Mouse (Mus musculus): ENCODE measurements around the gene Pla2g4d.
"Not testable (repeated sequence)": the region's sequence is repeated elsewhere in the genome, so short reads cannot be mapped to it uniquely, and the experiment has no call there.

Pla2g4d gene

DNA sequence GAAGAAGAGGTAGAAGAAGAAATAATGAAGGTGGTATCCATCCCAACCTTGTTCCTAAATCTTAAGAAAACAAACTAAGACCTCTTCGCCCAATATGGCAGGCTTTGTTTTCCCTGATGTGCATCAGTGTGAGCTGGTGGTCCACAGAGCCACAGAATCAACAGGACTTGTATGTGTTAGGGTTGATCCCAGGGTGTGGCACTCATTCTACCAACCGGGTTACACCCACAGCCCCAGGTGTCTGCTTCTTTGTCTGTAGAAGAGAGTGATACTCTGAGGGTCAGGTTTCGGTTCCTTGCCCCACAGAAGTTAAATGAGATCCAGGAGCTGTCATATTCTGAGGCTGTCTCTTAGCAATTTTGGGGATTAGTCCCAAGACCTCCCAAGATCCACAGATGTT is 27.7 kb downstream of the Pla2g4d start:
- no peak for DNase-seq (ENCODE audit: low spot score)

DNA sequence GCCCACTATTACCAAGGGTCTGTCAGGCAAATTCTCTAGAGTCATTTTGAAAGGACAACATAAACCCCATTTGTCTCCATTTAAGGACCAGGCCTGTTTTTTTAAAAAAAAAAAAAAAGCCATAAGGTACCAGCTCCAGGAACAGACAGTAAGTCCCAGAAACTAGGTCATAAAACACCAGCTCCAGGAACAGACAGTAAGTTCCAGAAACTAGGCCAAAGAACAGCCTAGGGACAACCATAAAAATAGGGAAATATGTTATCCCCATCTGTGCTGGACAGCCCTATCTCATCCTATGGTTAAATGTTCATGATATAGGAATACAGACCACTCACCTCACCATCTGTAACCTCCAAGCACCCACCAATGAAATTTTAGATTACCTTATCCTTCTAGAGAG is 32.7 kb downstream of the Pla2g4d start:
- DNase-seq (ENCODE audit: low spot score): no peak

DNA sequence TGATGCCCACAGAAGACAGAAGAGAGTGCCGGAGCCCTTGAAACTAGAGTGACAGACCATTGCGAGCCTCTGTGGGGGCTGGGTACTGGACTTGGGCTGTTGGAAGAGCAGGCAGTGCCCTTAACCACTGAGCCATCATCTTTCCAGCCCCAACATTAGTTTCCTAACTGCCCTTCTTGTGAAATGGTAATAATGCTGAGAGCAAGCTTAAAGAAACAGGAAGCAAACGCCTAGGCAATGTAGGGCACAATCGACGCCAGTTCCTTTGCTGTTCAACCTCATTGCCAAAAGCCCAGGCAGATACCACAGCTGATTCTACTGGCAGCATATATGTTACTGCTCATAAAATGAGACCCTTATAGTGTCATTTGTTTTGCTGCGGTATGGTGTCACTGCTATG is 36.4 kb downstream of the Pla2g4d start:
- no peak for DNase-seq (ENCODE audit: low spot score)

DNA sequence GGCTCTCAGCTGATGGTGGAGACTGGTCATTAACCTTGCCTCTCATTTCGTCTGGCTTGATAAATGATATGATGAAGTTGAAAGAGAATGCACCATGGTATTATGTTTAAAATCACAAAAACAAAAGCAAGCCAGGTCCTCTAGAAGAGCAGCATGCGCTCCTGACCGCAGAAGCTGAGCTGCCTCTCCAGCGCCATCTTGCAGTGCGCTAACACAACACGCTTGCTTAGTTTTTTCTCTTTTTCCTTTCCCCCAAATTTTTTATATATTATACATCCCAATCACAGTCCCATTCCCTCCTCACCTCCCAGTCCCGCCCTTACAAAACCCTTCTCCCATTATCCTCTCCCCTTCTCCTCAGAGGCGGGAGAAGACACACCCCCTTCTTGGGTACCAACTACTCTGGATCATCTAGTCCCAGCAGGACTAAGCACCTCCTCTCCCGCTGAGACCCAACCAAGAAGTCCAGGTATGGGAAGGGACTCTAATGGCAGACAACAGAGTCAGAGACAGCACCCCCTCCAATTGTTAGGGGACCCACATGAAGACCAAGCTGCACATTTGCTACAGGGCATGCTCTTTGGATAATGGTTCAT is 43.5 kb downstream of the Pla2g4d start:
- DNase-seq (ENCODE audit: low spot score): no peak

DNA sequence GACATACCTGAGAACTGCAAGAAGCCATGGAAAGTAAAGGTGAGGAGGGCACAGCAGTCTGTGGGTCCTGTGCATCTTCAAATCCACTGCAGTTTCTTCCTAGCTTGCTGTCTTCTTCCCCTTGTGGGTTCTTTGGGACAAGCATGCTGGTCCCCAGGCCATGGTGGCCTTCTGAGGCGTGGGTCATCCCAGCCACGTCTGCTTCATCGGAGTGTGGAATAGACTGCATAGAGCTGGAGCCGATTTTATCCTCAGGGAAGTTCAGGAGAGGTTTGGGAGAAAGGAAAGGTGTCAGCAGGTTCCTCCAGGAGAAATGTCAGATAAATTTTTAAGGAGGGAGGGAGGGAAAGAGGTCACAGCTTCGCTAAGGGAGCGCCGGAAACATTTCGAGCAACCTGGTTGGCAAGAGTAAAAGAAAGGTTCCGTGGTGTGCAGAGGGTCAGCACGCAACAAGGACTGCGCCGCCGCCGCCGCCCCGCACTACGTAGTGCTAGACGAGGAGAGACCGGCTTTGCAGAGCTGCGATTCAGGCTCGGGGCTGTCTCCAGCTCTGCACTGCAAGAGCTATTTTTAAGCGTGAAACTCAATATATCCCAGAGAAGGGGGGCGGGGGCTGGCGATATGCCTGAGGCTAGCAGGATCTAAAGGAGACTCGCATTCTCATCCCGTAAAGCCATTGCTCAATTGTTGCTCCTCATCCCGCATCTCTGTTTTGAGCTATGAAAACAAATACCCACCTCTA is 44.1 kb downstream of the Pla2g4d start, which contains the start of gene Pla2g4e:
Gene Pla2g4e, minus strand, starts transcription at position 657 of the 742 bp plus-strand sequence.
- DNase-seq (ENCODE audit: low spot score): no peak

DNA sequence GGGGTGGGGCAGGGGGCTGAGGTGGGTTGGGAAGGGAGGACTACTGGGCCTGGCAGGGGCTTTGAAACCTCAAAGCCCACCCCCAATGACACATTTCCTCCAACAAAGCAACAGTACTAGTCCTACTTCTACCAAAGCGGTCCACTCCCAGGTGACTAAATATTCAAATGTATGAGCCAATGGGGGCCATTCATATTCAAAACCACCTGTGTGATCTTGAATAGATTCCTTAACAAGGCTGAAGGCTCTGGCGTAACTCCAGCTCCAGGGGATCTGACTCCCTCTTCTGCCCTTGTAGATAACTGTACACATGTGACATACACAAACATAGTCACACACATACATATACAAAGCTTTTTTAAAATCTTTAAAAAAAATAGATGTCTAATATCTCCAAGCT is 45.0 kb downstream of the Pla2g4d start:
- DNase-seq (ENCODE audit: low spot score): no peak

DNA sequence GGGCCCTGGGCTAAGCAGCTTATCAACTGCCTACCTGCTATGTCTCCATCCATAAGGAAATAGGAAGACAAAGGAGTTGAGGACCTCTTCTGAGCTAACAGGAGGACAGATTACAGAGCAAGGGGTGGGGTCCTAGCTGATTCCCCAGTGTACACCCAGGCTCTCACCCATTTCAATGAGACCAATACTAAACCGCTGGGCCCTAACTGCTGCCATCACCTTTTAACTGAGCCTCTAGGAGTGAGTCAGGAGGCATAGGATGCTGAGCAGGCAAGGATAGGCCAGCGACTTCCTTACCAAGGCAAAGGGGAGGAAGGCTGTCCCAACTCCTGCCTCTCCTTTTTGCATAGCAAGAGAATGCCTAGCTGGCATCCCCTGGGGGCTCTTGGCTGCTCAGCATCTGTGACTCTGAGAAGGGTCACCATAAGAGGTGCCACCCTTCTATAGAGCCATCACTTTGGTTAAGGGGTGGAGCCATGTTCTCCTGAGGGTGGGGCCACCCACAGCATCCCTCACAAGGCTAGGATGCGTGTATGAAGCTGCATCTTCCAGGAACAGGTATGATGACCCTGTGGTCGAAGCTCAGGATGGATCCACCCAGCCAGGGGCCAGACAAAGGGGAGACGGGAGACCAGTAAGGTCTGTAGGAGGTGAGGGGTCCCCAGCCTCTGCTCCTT is 46.1 kb downstream of the Pla2g4d start:
- DNase-seq (ENCODE audit: low spot score): no peak

DNA sequence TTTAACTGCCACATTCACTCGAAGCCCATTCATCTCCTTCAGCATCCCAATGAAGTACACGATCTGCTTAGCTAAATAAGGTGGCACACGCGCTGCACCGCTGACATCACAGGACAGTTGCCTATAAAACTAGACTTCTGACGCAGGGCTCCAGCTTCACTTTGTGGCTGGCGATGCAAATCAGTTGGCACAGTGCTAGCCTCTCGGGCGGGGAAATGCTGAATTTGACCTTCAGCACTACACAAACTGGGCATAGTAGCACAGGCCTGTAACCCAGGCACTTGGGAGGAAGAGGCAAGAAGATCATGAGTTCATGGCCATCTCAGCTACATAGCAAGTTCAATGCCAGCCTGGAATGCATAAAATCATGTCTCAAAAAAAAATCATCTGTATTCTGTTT is 50.3 kb downstream of the Pla2g4d start:
- not testable (repeated sequence) for DNase-seq (ENCODE audit: low spot score)

DNA sequence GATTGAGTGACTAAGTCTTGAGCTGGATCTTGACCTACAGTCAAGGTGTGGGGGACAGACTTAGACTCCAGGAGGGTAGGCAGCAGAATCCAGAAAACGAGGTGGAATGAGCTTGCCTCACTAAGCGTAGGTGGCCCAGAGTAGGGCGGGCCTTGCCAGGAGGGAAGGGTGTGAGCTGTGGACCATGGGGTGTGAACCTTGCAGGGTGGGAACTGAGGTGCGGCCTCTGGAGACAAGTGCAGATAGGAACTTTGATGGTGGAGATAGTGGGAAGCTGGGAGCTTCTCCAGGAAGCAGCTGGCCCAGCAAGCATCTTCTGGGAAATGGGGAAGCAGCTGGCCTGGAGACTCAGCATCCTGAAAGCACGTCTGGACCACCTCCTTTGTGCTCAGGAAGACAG is 51.2 kb downstream of the Pla2g4d start:
- DNase-seq (ENCODE audit: low spot score): no peak

DNA sequence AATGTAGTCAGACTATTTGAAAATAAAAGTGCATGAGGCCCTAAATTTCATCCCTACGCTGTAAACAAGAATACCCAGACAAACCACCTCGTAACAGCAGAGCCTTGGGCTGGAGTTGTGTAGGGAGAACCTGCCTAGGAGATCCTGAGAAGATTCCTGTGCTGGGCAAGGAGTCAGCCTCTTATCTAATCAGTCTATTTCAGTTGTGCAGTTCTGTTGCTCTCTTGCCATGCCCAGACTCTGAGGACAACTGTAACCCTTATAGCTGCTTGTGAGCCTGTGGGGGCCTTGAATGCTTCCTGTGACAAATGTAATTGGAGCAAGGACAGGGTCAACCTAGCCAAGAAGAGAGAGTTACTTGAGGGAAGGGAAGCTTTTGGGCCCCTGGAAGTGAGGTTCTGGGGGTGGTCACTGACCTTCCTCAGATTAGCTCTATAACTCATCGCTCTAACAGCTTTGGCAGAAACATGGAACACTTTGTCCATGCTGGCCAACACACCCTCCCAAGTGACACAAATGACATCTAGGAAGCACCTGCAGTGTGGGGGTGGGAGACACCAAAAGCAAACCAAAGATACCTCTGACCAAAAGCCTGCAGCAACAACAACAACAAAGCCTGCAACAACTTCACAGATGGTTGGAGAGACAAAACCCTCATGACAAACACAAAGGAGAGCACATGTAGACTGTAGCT is 52.9 kb downstream of the Pla2g4d start:
- DNase-seq (ENCODE audit: low spot score): no peak

DNA sequence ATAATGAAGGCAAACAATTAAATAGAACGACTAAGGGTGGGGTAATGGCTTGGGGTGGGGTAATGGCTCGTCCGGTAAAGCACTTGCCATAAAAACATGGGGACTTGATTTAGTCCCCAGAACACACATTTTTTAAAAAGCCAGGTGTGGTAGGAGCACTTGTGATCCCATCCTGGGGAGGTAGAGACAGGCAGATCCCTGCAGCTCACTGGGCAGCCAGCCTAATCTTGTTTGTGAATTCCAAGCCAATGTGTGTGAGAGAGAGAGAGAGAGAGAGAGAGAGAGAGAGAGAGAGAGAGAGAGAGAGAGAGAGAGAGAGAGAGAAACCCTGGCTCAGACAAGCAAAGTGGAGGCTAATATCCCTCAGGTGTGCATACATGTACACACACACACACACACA is 53.6 kb downstream of the Pla2g4d start:
- DNase-seq (ENCODE audit: low spot score): no peak

DNA sequence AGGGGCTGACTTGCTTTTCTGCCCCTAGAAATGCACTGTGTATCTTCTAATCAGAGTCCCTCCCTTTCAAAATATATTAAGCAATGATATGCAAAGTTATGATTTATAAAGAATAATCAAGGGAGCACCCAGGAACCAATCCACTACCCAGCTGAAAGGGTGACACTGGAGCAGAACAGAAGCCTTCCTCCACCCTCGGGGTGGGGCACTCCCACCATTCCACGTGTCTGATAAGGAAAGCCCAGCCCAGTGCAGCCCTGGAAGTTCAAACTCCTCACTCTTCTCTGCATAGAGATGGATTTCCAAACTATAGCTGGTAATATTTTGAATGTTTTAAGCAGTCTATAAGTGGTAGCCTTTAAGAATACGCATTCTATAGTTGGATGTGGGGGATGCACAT is 57.4 kb downstream of the Pla2g4d start:
- no peak for DNase-seq (ENCODE audit: low spot score)

Data from adipocyte (in vitro differentiated cells).